Mouse (Mus musculus): ENCODE results near the gene Trp73. TPM values are rescaled to one million over a fixed set of nuclear protein-coding genes. Genes with fewer than 3 reads are reported as not detected.

Gene Trp73
- polyA plus RNA-seq, 1 experiment: 2.8 TPM

DNA sequence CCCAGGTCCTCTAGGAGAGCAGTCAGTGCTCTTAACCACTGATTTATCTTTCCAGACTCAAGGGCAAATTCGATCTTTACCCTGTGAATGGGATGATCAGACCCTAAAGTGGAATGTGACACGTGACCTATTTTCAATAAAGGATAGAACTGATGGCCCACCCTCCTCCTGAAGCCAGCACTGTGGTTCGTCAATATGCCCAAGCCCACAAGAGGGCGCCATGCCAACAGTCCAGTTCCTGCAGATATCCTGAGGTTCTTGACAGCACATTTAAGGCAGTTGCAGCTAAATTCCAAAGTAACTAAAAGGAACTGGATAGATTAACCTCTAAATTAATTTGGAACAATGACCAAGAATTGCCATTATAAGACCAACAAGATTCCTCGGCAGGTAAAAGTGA, 27.0 kb upstream of the Trp73 start:
- Histone ChIP-seq H3K4me3 (ENCODE audit: low read depth, low read length) (no peak overlapping the region), H3K9me3 (replicated peaks; ENCODE audit: control insufficient read depth, insufficient read depth, low read length, poor library complexity, severe bottlenecking) (no peaks in the 10 kb centered on the region), H3K36me3 (ENCODE audit: control insufficient read depth, insufficient read depth, low read length, poor library complexity, severe bottlenecking) (no peaks in the 10 kb centered on the region), H3K4me1 (ENCODE audit: control insufficient read depth, insufficient read depth, low read length) (no peaks in the 10 kb centered on the region), H3K27ac (ENCODE audit: insufficient read depth, low read length) (no peak overlapping the region), H3K27me3 (ENCODE audit: control insufficient read depth, insufficient read depth, low read length, poor library complexity, severe bottlenecking) (no peaks in the 10 kb centered on the region), H3K9ac (ENCODE audit: low read depth, poor library complexity, severe bottlenecking) (no peak overlapping the region)
- TF ChIP-seq CTCF (IDR thresholded peaks at IDR 0.05; ENCODE audit: low read depth, low read length) (peak; percentile 96), EP300 (IDR thresholded peaks at IDR 0.05; ENCODE audit: insufficient read depth, low read depth, low read length) (no peak)

DNA sequence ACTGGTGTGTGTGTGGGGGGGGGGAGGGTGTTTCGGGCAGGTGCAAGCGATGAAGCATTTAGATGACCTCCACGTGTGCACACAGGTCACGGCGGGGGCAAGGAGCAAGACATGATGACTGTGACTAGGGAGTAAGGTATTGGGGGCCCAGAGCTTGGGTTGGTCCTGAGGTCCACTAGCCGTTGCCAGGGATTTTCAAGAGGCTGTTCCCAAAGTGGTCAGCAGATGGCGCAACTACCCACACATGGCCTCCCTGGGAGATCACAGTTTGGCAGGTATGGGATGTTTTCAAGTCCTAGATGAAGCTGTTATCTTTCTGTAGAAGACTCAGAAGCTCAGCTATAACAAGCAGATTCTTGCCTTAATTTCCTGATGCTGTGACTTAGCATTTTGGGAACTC, 23.3 kb upstream of the Trp73 start:
- peaks cover 2% of the 10 kb centered on the region for H3K4me1 ChIP-seq (ENCODE audit: control insufficient read depth, insufficient read depth, low read length)
- no peak overlapping the region for H3K9ac ChIP-seq (ENCODE audit: low read depth, poor library complexity, severe bottlenecking)
- H3K4me3 ChIP-seq (ENCODE audit: low read depth, low read length): no peak overlapping the region
- H3K27me3 ChIP-seq (ENCODE audit: control insufficient read depth, insufficient read depth, low read length, poor library complexity, severe bottlenecking): no peaks in the 10 kb centered on the region
- TF ChIP-seq POLR2A (IDR thresholded peaks at IDR 0.05; ENCODE audit: insufficient read depth, low read length) (no peak), CTCF (IDR thresholded peaks at IDR 0.05; ENCODE audit: low read depth, low read length) (peak; percentile 91), EP300 (IDR thresholded peaks at IDR 0.05; ENCODE audit: insufficient read depth, low read depth, low read length) (no peak)
- H3K9me3 ChIP-seq (replicated peaks; ENCODE audit: control insufficient read depth, insufficient read depth, low read length, poor library complexity, severe bottlenecking): no peaks in the 10 kb centered on the region
- H3K36me3 ChIP-seq (ENCODE audit: control insufficient read depth, insufficient read depth, low read length, poor library complexity, severe bottlenecking): 0 out of 2 replicates have a peak, but pooled peaks cover 3% of the 10 kb centered on the region
- H3K27ac ChIP-seq (ENCODE audit: insufficient read depth, low read length): no peak overlapping the region

DNA sequence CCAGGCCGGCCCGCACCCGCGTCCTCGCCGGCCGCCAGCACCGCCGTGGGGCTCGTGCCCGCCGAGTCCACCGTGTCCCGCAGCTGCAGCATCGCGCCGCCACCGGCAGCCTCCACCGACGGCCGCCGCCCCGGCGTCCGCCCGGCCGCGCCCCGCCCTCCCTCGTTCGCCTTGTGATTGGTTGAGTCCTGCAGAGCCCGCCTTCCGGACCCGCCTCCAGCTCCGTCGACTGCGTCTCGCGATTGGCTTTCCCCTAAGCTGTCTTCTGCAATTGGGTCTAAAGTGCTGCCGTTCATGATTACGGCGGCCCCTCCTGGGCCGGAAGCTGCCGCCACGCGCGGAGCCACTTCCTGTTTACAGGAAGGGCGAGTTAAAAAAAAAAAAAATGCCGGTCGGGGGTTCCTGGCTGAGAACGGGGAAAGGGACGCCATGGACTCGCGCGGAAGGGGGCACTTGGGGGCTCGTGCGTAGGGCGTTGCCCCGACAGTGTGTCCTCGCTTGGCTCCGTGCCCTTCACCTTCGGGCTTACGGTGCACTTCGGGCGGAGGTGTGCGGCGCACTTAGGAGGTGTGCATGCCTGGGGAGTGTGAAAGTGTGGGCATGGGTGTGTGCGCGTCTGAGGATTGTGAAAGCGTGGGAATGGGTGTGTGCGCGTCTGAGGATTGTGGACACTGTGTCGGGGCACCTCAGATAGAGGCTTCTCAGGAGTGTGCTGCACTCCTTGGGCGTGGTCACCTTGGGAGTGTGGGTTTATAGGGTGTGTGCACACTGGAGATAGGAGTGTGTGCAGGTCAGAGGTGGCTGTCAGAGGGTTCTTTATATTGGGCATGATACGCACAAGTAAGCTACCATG, 20.8 kb upstream of the Trp73 start, which contains the start of gene Tprgl:
Gene Tprgl, minus strand, starts transcription at position 129 of the 853 bp plus-strand sequence.
- Histone ChIP-seq H3K4me1 (ENCODE audit: control insufficient read depth, insufficient read depth, low read length) (peaks cover 2% of the 10 kb centered on the region), H3K9me3 (replicated peaks; ENCODE audit: control insufficient read depth, insufficient read depth, low read length, poor library complexity, severe bottlenecking) (no peaks in the 10 kb centered on the region), H3K36me3 (ENCODE audit: control insufficient read depth, insufficient read depth, low read length, poor library complexity, severe bottlenecking) (peaks cover 9% of the 10 kb centered on the region; the same call in 1 of the 2 replicates), H3K9ac (ENCODE audit: low read depth, poor library complexity, severe bottlenecking) (peak within 1 kb of the TSS; percentile 85), H3K27ac (ENCODE audit: insufficient read depth, low read length) (no peak within 1 kb of the TSS), H3K27me3 (ENCODE audit: control insufficient read depth, insufficient read depth, low read length, poor library complexity, severe bottlenecking) (no peaks in the 10 kb centered on the region), H3K4me3 (ENCODE audit: low read depth, low read length) (peak within 1 kb of the TSS; percentile 85)
- TF ChIP-seq CTCF (IDR thresholded peaks at IDR 0.05; ENCODE audit: low read depth, low read length): no peak
- no peak for TF ChIP-seq POLR2A (IDR thresholded peaks at IDR 0.05; ENCODE audit: insufficient read depth, low read length)
- TF ChIP-seq EP300 (IDR thresholded peaks at IDR 0.05; ENCODE audit: insufficient read depth, low read depth, low read length): no peak

DNA sequence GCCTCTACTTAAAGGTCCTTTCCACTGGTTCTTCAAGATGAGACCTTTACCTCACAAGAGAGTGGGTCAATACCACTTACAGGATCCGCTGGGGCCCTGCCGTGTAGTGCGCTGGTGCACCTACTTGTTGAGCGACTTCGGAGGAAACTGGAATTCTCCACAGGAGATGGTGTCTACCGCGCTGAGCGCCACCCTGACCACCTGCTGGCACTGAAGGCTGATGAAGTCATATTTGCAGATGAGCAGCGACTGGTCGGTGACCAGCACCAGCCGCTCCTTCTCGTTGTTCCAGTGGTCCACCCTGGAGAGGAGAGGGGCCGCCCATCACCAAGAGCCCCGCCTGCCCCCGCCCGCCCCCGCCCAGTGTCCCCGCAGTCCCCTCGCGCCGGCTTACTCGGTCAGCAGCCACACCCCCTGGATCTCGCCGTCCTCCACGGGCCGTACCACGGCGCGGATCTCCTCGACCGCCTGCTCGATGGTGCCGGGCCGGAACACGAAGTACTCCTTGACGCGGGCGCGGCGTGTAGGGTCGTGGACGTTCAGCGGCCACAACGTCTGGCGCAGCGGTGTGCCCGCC, 20.0 kb upstream of the Trp73 start:
- no peaks in the 10 kb centered on the region for H3K27me3 ChIP-seq (ENCODE audit: control insufficient read depth, insufficient read depth, low read length, poor library complexity, severe bottlenecking)
- peaks cover 2% of the 10 kb centered on the region for H3K4me1 ChIP-seq (ENCODE audit: control insufficient read depth, insufficient read depth, low read length)
- no peak overlapping the region for H3K27ac ChIP-seq (ENCODE audit: insufficient read depth, low read length)
- TF ChIP-seq CTCF (IDR thresholded peaks at IDR 0.05; ENCODE audit: low read depth, low read length) (no peak), POLR2A (IDR thresholded peaks at IDR 0.05; ENCODE audit: insufficient read depth, low read length) (no peak), EP300 (IDR thresholded peaks at IDR 0.05; ENCODE audit: insufficient read depth, low read depth, low read length) (no peak)
- H3K36me3 ChIP-seq (ENCODE audit: control insufficient read depth, insufficient read depth, low read length, poor library complexity, severe bottlenecking): peaks cover 9% of the 10 kb centered on the region; the same call in 1 of the 2 replicates
- H3K4me3 ChIP-seq (ENCODE audit: low read depth, low read length): peak overlapping the region; percentile 73
- H3K9ac ChIP-seq (ENCODE audit: low read depth, poor library complexity, severe bottlenecking): peak overlapping the region; percentile 85
- H3K9me3 ChIP-seq (replicated peaks; ENCODE audit: control insufficient read depth, insufficient read depth, low read length, poor library complexity, severe bottlenecking): no peaks in the 10 kb centered on the region

DNA sequence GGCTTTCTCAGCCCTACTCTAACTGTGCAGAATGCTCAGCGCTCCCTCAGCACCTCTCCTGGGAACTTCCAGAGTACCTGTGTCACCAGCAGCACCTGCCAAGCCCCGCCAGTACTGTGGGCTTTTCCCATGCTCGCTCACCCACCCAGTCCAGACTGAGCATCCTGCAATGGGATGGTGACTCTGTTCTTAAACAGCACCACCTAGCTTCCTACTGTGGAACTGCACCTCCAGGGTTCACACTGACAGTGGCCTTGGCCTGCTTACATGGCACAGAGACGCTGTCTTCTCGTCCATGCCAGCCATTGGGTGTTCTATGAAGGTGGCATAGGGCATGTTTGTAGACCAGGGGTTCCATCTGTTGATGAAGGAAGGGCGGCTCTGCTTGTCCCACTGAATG, 19.0 kb upstream of the Trp73 start:
- Histone ChIP-seq H3K4me1 (ENCODE audit: control insufficient read depth, insufficient read depth, low read length) (peaks cover 2% of the 10 kb centered on the region), H3K4me3 (ENCODE audit: low read depth, low read length) (no peak overlapping the region), H3K27ac (ENCODE audit: insufficient read depth, low read length) (no peak overlapping the region), H3K36me3 (ENCODE audit: control insufficient read depth, insufficient read depth, low read length, poor library complexity, severe bottlenecking) (peaks cover 9% of the 10 kb centered on the region; the same call in 1 of the 2 replicates), H3K27me3 (ENCODE audit: control insufficient read depth, insufficient read depth, low read length, poor library complexity, severe bottlenecking) (no peaks in the 10 kb centered on the region), H3K9me3 (replicated peaks; ENCODE audit: control insufficient read depth, insufficient read depth, low read length, poor library complexity, severe bottlenecking) (no peaks in the 10 kb centered on the region), H3K9ac (ENCODE audit: low read depth, poor library complexity, severe bottlenecking) (no peak overlapping the region)
- no peak for TF ChIP-seq POLR2A (IDR thresholded peaks at IDR 0.05; ENCODE audit: insufficient read depth, low read length)
- no peak for TF ChIP-seq EP300 (IDR thresholded peaks at IDR 0.05; ENCODE audit: insufficient read depth, low read depth, low read length)
- TF ChIP-seq CTCF (IDR thresholded peaks at IDR 0.05; ENCODE audit: low read depth, low read length): peak; percentile 97

Measured in ES-Bruce4 (cell line).